Mouse (Mus musculus): ENCODE measurements around the gene Gpr34. TPM values are rescaled to one million over a fixed set of nuclear protein-coding genes. Genes with fewer than 3 reads are reported as not detected.

The Gpr34 gene
- polyA plus RNA-seq, 1 experiment, result 0.33 TPM

DNA sequence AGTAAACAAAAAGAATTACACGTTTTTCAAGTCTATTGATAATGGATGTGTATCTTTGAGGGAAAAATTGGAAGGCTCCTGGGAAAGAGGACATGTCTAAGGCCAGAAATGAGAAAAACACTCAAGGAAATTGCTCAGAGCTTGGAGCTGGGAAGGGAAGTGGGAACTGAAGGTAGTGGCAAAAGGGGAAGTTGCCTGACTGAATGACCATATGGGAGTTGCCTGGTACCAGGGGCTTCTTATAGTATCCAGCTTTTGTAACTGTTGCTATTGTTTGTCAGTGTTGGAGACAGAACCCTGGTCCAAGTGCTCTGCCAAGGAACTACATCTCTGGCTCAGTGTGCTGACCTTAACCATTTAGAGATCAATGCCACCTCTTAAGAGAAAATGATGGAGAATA is 15.2 kb upstream of the Gpr34 start:
- DNase-seq, result no peak
- H3K4me1 ChIP-seq (ENCODE audit: control insufficient read depth, insufficient read depth, low read length), result no peaks in the 10 kb centered on the region
- TF ChIP-seq CTCF (conservative IDR thresholded peaks at IDR 0.05; ENCODE audit: insufficient read depth, insufficient read length, low read depth, low read length), result no peak
- TF ChIP-seq POLR2A (IDR thresholded peaks at IDR 0.05; ENCODE audit: low read depth, low read length), result no peak
- WGBS, result 75% methylated on average over 1 of the region's 1 CpGs
- H3K27ac ChIP-seq (ENCODE audit: insufficient read depth, low read depth, low read length), result no peak overlapping the region
- H3K36me3 ChIP-seq (ENCODE audit: control insufficient read depth, insufficient read depth, low read length), result no peaks in the 10 kb centered on the region
- H3K27me3 ChIP-seq (replicated peaks; ENCODE audit: control insufficient read depth, insufficient read depth, low read length), result no peaks in the 10 kb centered on the region
- no peak overlapping the region for H3K4me3 ChIP-seq (ENCODE audit: insufficient read depth, low read depth, low read length)

- Histone ChIP-seq H3K36me3 (ENCODE audit: control insufficient read depth, insufficient read depth, low read length) (no peaks in the 10 kb centered on the region), H3K4me1 (ENCODE audit: control insufficient read depth, insufficient read depth, low read length) (no peaks in the 10 kb centered on the region), H3K4me3 (ENCODE audit: insufficient read depth, low read depth, low read length) (no peak overlapping the region), H3K27ac (ENCODE audit: insufficient read depth, low read depth, low read length) (no peak overlapping the region), H3K27me3 (replicated peaks; ENCODE audit: control insufficient read depth, insufficient read depth, low read length) (no peaks in the 10 kb centered on the region)
- WGBS, result 100% methylated on average over 1 of the region's 1 CpGs
- no peak for DNase-seq
- TF ChIP-seq POLR2A (IDR thresholded peaks at IDR 0.05; ENCODE audit: low read depth, low read length) (no peak), CTCF (conservative IDR thresholded peaks at IDR 0.05; ENCODE audit: insufficient read depth, insufficient read length, low read depth, low read length) (no peak)
Observed at GRCm38 (mm10) chrX:13617294-13617693, 14.6 kb upstream of the Gpr34 start.

DNA sequence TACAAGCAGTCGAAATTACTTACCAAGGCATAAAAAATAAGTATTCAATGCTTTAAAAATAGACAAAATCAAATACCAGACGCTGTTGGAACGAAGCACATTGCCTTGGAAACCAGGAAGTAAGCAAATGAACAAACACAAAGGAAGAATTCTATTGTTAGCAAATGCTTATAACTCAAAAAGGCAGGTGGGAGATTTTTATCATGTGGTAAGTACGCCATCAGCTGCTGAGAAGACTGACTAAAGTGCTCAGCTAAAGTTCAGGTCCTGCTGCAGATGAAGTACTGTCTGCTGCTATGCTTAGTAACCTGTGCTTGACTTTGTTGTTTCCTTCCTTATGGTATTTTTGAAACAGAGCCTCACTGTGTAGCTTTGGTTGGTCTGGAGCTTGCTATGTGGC is 13.4 kb upstream of the Gpr34 start:
- peak overlapping the region; percentile 16; the same call in 1 of the 2 replicates for H3K27ac ChIP-seq (ENCODE audit: insufficient read depth, low read depth, low read length)
- peak; percentile 38 for DNase-seq
- no peaks in the 10 kb centered on the region for H3K36me3 ChIP-seq (ENCODE audit: control insufficient read depth, insufficient read depth, low read length)
- H3K4me3 ChIP-seq (ENCODE audit: insufficient read depth, low read depth, low read length), result no peak overlapping the region
- no peaks in the 10 kb centered on the region for H3K4me1 ChIP-seq (ENCODE audit: control insufficient read depth, insufficient read depth, low read length)
- no peaks in the 10 kb centered on the region for H3K27me3 ChIP-seq (replicated peaks; ENCODE audit: control insufficient read depth, insufficient read depth, low read length)
- no peak for TF ChIP-seq POLR2A (IDR thresholded peaks at IDR 0.05; ENCODE audit: low read depth, low read length)
- TF ChIP-seq CTCF (conservative IDR thresholded peaks at IDR 0.05; ENCODE audit: insufficient read depth, insufficient read length, low read depth, low read length), result no peak
- WGBS, result 73% methylated on average over 4 of the region's 4 CpGs

GRCm38 (mm10) chrX:13621473-13621872 is 10.4 kb upstream of the Gpr34 start:
- Histone ChIP-seq H3K4me3 (ENCODE audit: insufficient read depth, low read depth, low read length) (no peak overlapping the region), H3K27me3 (replicated peaks; ENCODE audit: control insufficient read depth, insufficient read depth, low read length) (no peaks in the 10 kb centered on the region), H3K36me3 (ENCODE audit: control insufficient read depth, insufficient read depth, low read length) (no peaks in the 10 kb centered on the region), H3K4me1 (ENCODE audit: control insufficient read depth, insufficient read depth, low read length) (no peaks in the 10 kb centered on the region), H3K27ac (ENCODE audit: insufficient read depth, low read depth, low read length) (no peak overlapping the region)
- peak; percentile 49 for DNase-seq
- 58% methylated on average over 4 of the region's 4 CpGs for WGBS
- TF ChIP-seq POLR2A (IDR thresholded peaks at IDR 0.05; ENCODE audit: low read depth, low read length) (no peak), CTCF (conservative IDR thresholded peaks at IDR 0.05; ENCODE audit: insufficient read depth, insufficient read length, low read depth, low read length) (no peak)

DNA sequence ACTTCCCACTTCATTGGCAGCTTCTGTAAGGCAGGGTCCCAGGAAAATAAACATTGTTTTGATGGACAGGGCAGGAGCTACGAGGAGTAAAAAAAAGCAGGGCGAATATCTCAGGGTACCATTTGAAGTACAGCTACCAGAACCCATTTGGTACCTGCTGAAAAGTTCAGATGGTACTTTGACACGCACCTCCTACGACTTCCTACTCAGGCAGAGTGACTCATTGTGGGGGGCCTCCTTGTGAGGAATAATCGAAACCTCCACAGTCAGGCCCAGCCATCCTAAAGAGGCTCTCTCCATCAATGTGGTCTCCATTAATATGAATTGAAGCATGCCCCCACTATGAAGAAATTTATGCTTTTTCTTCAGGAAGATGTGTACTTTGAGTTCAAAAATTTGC is 9.2 kb upstream of the Gpr34 start:
- TF ChIP-seq CTCF (conservative IDR thresholded peaks at IDR 0.05; ENCODE audit: insufficient read depth, insufficient read length, low read depth, low read length) (no peak), POLR2A (IDR thresholded peaks at IDR 0.05; ENCODE audit: low read depth, low read length) (no peak)
- Histone ChIP-seq H3K27ac (ENCODE audit: insufficient read depth, low read depth, low read length) (no peak overlapping the region), H3K4me3 (ENCODE audit: insufficient read depth, low read depth, low read length) (no peak overlapping the region), H3K4me1 (ENCODE audit: control insufficient read depth, insufficient read depth, low read length) (no peaks in the 10 kb centered on the region), H3K36me3 (ENCODE audit: control insufficient read depth, insufficient read depth, low read length) (no peaks in the 10 kb centered on the region), H3K27me3 (replicated peaks; ENCODE audit: control insufficient read depth, insufficient read depth, low read length) (no peaks in the 10 kb centered on the region)
- DNase-seq, result no peak
- 88% methylated on average over 5 of the region's 5 CpGs for WGBS

- WGBS, result 82% methylated on average over 1 of the region's 1 CpGs
- H3K27ac ChIP-seq (ENCODE audit: insufficient read depth, low read depth, low read length), result no peak overlapping the region
- H3K4me3 ChIP-seq (ENCODE audit: insufficient read depth, low read depth, low read length), result no peak overlapping the region
- TF ChIP-seq POLR2A (IDR thresholded peaks at IDR 0.05; ENCODE audit: low read depth, low read length) (no peak), CTCF (conservative IDR thresholded peaks at IDR 0.05; ENCODE audit: insufficient read depth, insufficient read length, low read depth, low read length) (no peak)
- no peaks in the 10 kb centered on the region for H3K4me1 ChIP-seq (ENCODE audit: control insufficient read depth, insufficient read depth, low read length)
- H3K36me3 ChIP-seq (ENCODE audit: control insufficient read depth, insufficient read depth, low read length), result no peaks in the 10 kb centered on the region
- DNase-seq, result no peak
- H3K27me3 ChIP-seq (replicated peaks; ENCODE audit: control insufficient read depth, insufficient read depth, low read length), result no peaks in the 10 kb centered on the region
Observed at GRCm38 (mm10) chrX:13636398-13636797, 4.5 kb downstream of the Gpr34 start.

GRCm38 (mm10) chrX:13638894-13639293 is 7.0 kb downstream of the Gpr34 start:
- Histone ChIP-seq H3K36me3 (ENCODE audit: control insufficient read depth, insufficient read depth, low read length) (no peaks in the 10 kb centered on the region), H3K27ac (ENCODE audit: insufficient read depth, low read depth, low read length) (no peak overlapping the region), H3K27me3 (replicated peaks; ENCODE audit: control insufficient read depth, insufficient read depth, low read length) (no peaks in the 10 kb centered on the region), H3K4me1 (ENCODE audit: control insufficient read depth, insufficient read depth, low read length) (no peaks in the 10 kb centered on the region), H3K4me3 (ENCODE audit: insufficient read depth, low read depth, low read length) (no peak overlapping the region)
- 66% methylated on average over 2 of the region's 2 CpGs for WGBS
- no peak for DNase-seq
- TF ChIP-seq POLR2A (IDR thresholded peaks at IDR 0.05; ENCODE audit: low read depth, low read length) (no peak), CTCF (conservative IDR thresholded peaks at IDR 0.05; ENCODE audit: insufficient read depth, insufficient read length, low read depth, low read length) (no peak)

DNA sequence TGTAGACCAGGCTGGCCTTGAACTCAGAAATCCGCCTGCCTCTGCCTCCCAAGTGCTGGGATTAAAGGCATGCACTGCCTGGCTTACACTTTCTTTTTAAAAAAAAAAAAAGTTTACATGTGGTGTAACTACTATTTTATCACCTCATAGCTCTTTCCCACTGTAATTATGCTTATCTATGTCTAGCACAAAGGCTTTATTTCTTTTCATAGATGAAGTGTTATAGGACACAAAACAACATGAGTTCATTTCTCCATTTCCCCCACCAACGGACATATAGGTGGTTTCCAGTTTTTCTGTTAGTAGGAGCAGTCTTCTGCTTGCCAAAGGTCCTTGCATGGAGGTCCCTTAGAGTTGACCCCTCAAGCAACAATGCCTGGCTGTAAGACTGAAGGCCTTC is 20.0 kb downstream of the Gpr34 start:
- TF ChIP-seq POLR2A (IDR thresholded peaks at IDR 0.05; ENCODE audit: low read depth, low read length) (no peak), CTCF (conservative IDR thresholded peaks at IDR 0.05; ENCODE audit: insufficient read depth, insufficient read length, low read depth, low read length) (no peak)

More for the DNA sequence above, 20.0 kb downstream of the Gpr34 start:
- Histone ChIP-seq H3K4me3 (ENCODE audit: insufficient read depth, low read depth, low read length) (no peak overlapping the region), H3K36me3 (ENCODE audit: control insufficient read depth, insufficient read depth, low read length) (no peaks in the 10 kb centered on the region), H3K4me1 (ENCODE audit: control insufficient read depth, insufficient read depth, low read length) (no peaks in the 10 kb centered on the region; the same call in 1 of the 2 replicates), H3K27ac (ENCODE audit: insufficient read depth, low read depth, low read length) (no peak overlapping the region), H3K27me3 (replicated peaks; ENCODE audit: control insufficient read depth, insufficient read depth, low read length) (no peaks in the 10 kb centered on the region)
- DNase-seq, result no peak
- WGBS, result 93% methylated on average over 2 of the region's 2 CpGs
